In the genomic region with DNA sequence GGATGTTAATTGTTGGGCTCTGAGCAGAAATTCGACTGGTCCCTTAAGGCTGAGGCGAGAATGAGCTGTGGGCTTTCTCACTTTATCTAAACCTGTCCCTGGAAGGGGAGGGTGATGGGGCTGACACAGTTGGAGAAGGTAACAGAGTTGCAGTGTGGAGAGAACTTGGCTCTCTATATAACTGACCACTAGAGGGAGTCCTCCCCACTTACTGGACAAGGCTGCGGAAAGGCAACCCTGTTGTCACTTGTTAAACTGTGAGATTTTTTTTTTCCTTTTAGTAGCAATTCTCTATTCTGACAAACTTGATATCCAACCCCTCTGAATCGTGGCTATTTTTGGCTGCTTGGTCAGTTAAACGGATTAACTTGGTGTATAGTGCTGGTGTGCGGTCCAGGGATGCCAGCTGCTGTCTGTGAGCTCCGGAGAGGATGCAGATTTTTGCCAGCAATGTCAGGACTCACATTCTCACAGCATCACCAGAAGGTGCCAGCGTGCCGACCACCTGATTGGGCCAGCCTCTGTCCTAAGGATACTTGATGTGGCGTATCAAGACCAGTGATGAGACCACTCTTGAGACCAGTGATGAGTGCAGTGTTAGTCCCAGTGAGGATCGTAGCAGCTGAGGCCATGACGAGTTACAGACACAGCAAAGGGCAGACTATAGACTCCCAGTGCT, we compare ENCODE assay signal across 8 mouse cellular contexts.
DNase-seq lines count a peak whose midpoint lies in the region; ATAC-seq and TF ChIP-seq lines count a peak whose summit lies in the region.

No protein-coding gene starts in this region.

- peak; percentile 84 for ATAC-seq in common myeloid progenitor, adult 5-6 weeks (replicated peaks; ENCODE audit: low read depth, poor library complexity, severe bottlenecking)

- H3K36me3 ChIP-seq in midbrain, embryonic 10.5 days = no peaks in the 10 kb centered on the region
- no peaks in the 10 kb centered on the region for H3K36me3 ChIP-seq in testis, adult 2 months (ENCODE audit: control insufficient read depth, insufficient read depth, low read length)

- WGBS in midbrain, embryonic 10.5 days = 43% methylated on average over 12 of the region's 12 CpGs

- peak; percentile 57 for DNase-seq in layer of hippocampus, adult 11-12 months (ENCODE audit: low spot score)
- no peak for DNase-seq in layer of hippocampus, adult 9-11 months
- peak; percentile 74 for DNase-seq in NIH3T3 (ENCODE audit: low read depth)
- peak; percentile 22 to 26 for DNase-seq in heart, postnatal 36 days
- DNase-seq in kidney, postnatal 36 days = peak; percentile 50 to 55
- DNase-seq in midbrain, embryonic 10.5 days (ENCODE audit: low spot score) = peak; percentile 37

- 0 out of 2 replicates have a peak, but pooled peaks cover 4% of the 10 kb centered on the region for H3K27me3 ChIP-seq in midbrain, embryonic 10.5 days (ENCODE audit: low read depth, poor library complexity, severe bottlenecking)
- H3K27me3 ChIP-seq in testis, adult 2 months (ENCODE audit: control insufficient read depth, insufficient read depth, low read length) = no peaks in the 10 kb centered on the region

- H3K27ac ChIP-seq in midbrain, embryonic 10.5 days (replicated peaks) = no peak overlapping the region
- no peak overlapping the region for H3K27ac ChIP-seq in testis, adult 2 months (ENCODE audit: control insufficient read depth, insufficient read depth, low read depth, low read length)

- TF ChIP-seq CTCF in testis, adult 2 months (IDR thresholded peaks at IDR 0.05; ENCODE audit: control insufficient read depth, insufficient read depth, insufficient replicate concordance, low read depth, low read length) = peak; percentile 53; the same call in 1 of the 2 replicates

- no peaks in the 10 kb centered on the region for H3K4me1 ChIP-seq in midbrain, embryonic 10.5 days
- 0 out of 2 replicates have a peak, but pooled peaks cover under 1% of the 10 kb centered on the region for H3K4me1 ChIP-seq in testis, adult 2 months (ENCODE audit: control insufficient read depth, insufficient read depth, low read length)

- intact Hi-C loops in heart, postnatal 36 days (cut with DNase I) = loop anchor here (1.0 to 10.0 kb wide), 3 partner anchors 100 to 360 kb away; partner anchors contain the start of gene St8sia2

- no peak overlapping the region for H3K4me3 ChIP-seq in midbrain, embryonic 10.5 days
- no peak overlapping the region for H3K4me3 ChIP-seq in testis, adult 2 months (ENCODE audit: control insufficient read depth, low read depth, low read length)

- H3K9me3 ChIP-seq in midbrain, embryonic 10.5 days (replicated peaks) = peaks cover 8% of the 10 kb centered on the region; the same call in 1 of the 2 replicates

- TF ChIP-seq POLR2A in testis, adult 2 months (IDR thresholded peaks at IDR 0.05; ENCODE audit: control insufficient read depth, low read depth, low read length) = no peak
